Mouse (Mus musculus) limb, embryonic 15.5 days (tissue): ENCODE data around the gene Gm49394. TPM values are rescaled to one million over a fixed set of nuclear protein-coding genes. Genes with fewer than 3 reads are reported as not detected.
A peak's percentile ranks its signal among the peaks of the same experiment; 100 is the strongest.

Experiments
- ATAC-seq: fragments of 200-750 bp; cut with Nextera tagmentation; 2 replicates; pipeline ENCODE4 v1.8.0; 2017; ENCODE audit warnings: low read depth, moderate TSS enrichment; ENCODE audit not compliant: insufficient number of reproducible peaks, low FRiP score, low TSS enrichment
- H3K27ac ChIP-seq: fragments of 300-500 bp; sonication (generic); 2 replicates; pipeline ENCODE4 v1.5.1; 2015; ENCODE audit warnings: moderate library complexity, mild to moderate bottlenecking, inconsistent platforms
- H3K27me3 ChIP-seq: fragments of 300-500 bp; sonication (generic); 2 replicates; pipeline ENCODE4 v1.6.1; 2015; ENCODE audit warnings: inconsistent platforms
- H3K36me3 ChIP-seq: fragments of 300-500 bp; sonication (generic); 2 replicates; pipeline ENCODE4 v1.6.1; 2015; ENCODE audit warnings: inconsistent platforms
- H3K4me1 ChIP-seq: fragments of 300-500 bp; sonication (generic); 2 replicates; pipeline ENCODE4 v1.6.1; 2015; ENCODE audit warnings: inconsistent platforms
- H3K4me2 ChIP-seq: fragments of 300-500 bp; sonication (generic); 2 replicates; pipeline ENCODE4 v1.6.1; 2015; ENCODE audit warnings: mild to moderate bottlenecking, inconsistent platforms
- H3K4me3 ChIP-seq: fragments of 300-500 bp; sonication (generic); 2 replicates; pipeline ENCODE4 v1.5.1; 2015; ENCODE audit warnings: mild to moderate bottlenecking, inconsistent platforms
- H3K9ac ChIP-seq: fragments of 300-500 bp; sonication (generic); 2 replicates; pipeline ENCODE4 v1.6.1; 2015; ENCODE audit warnings: inconsistent platforms
- H3K9me3 ChIP-seq: fragments of 300-500 bp; sonication (generic); 2 replicates; pipeline ENCODE4 v1.6.1; 2016; ENCODE audit warnings: inconsistent platforms
- whole genome bisulfite sequencing: fragments of 180-500 bp; shearing (Covaris S2); methylation state at CpG from one replicate; pipeline ENCODE4 v1.1.7; 2015; 5-methylcytosine and 5-hydroxymethylcytosine counted together
- polyA plus RNA-seq: library from polyadenylated mRNA; unstranded; fragments of >200 nt; fragmentation: Nextera tagmentation; extraction: Ambion mirVana; gene quantifications from 2 replicates; pipeline ENCODE4 v1.2.1, GENCODE M21; 2015

The Gm49394 gene
- polyA plus RNA-seq, result 0.31 and 0.82 TPM in 2 replicates

DNA sequence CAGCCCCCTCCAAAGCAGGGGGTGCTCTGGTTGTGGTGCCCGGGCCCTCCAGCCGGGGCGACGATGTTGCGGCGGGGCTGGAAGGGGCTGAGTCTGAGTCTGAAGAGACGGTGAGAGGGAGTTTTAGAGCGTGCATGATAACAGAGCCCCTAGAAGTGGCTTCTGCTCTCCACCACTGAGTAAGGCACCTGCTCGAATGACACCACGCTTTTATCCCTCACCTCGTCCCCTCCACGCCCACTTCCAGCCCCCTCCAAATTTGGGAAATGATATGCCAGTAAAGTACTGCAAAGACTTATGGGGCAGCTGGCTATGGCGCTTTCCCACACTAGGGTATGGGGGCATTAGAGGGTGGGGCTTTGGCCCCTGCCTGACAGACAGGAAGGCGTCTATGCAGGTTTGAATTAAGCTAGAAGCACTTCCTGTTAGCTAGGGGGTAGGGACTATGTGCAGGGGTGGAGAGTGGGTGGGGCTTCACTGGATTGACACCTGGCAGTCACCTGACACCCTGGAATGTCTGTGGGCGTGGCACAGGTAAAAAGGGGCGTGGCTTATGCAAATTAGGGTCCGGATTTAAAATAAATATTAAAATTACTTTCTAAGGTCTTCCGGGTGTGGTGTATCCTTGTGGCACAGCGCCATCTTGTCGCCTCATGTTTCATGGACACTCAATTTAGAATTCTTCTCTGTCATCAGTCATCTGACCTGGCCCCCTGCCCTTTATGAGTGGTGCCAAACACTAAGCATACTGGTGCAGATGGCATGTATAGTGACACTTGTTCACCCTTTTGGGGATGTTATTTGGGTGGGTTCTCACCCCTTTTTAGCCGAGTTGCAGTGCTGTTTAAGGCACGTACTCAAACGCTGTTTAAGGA lies at the start of gene Gm49394:
TSS of gene Gm49394 (minus strand) at position 192 of the 875 bp plus-strand sequence.
- no peak within 1 kb of the TSS for H3K4me2 ChIP-seq
- no peak within 1 kb of the TSS for H3K9ac ChIP-seq
- peaks cover 8% of the 10 kb centered on the region for H3K4me1 ChIP-seq
- peaks cover 14% of the 10 kb centered on the region for H3K9me3 ChIP-seq
- H3K27ac ChIP-seq, result no peak within 1 kb of the TSS
- WGBS, result 83% methylated on average over 23 of the region's 23 CpGs
- no peak for ATAC-seq
- H3K36me3 ChIP-seq, result 0 out of 2 replicates have a peak, but pooled peaks cover 21% of the 10 kb centered on the region
- no peak within 1 kb of the TSS for H3K4me3 ChIP-seq
- peaks cover 20% of the 10 kb centered on the region for H3K27me3 ChIP-seq

- no peak overlapping the region for H3K27ac ChIP-seq
- H3K9ac ChIP-seq, result no peak overlapping the region
- H3K4me1 ChIP-seq, result peaks cover 3% of the 10 kb centered on the region; the same call in 1 of the 2 replicates
- ATAC-seq, result no peak
- H3K9me3 ChIP-seq, result no peaks in the 10 kb centered on the region
- H3K4me3 ChIP-seq, result peak overlapping the region; percentile 22
- H3K27me3 ChIP-seq, result no peaks in the 10 kb centered on the region
- peak overlapping the region; percentile 46 for H3K4me2 ChIP-seq
- 18% methylated on average over 8 of the region's 8 CpGs for WGBS
- no peaks in the 10 kb centered on the region for H3K36me3 ChIP-seq
These were observed 45.2 kb upstream of the Gm49394 start for GRCm38 (mm10) chr7:142714783-142715498.

DNA sequence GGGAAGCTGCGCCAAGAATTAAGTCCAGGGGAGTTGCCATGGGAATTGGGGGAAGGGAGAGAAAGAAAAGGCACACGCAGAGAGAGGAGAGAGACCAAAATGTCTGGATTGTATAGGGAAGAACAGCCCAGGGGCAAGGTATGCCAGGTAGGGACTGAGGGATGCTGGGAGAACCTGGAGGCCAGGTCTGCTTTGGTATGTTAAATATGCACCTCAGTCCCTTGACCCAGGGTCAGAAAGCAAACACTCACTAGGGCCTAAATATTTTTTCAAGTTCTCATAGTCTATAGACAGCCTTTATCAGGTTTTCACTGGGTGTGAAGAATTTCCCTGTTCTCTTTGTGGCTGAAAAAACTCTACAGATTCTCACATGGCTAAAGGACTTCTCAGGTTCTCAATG lies 37.1 kb upstream of the Gm49394 start:
- Histone ChIP-seq H3K4me2 (no peak overlapping the region), H3K9me3 (no peaks in the 10 kb centered on the region), H3K9ac (no peak overlapping the region), H3K27me3 (no peaks in the 10 kb centered on the region), H3K4me1 (0 out of 2 replicates have a peak, but pooled peaks cover 2% of the 10 kb centered on the region), H3K27ac (0 out of 2 replicates have a peak overlapping the region, but pooled peaks have one; percentile 17), H3K36me3 (no peaks in the 10 kb centered on the region), H3K4me3 (no peak overlapping the region)
- whole genome bisulfite sequencing, result 31% methylated on average over 2 of the region's 2 CpGs
- no peak for ATAC-seq

GRCm38 (mm10) chr7:142699334-142699860 lies 29.7 kb upstream of the Gm49394 start:
- Histone ChIP-seq H3K4me2 (no peak overlapping the region), H3K36me3 (no peaks in the 10 kb centered on the region), H3K4me3 (no peak overlapping the region), H3K27ac (no peak overlapping the region), H3K4me1 (no peaks in the 10 kb centered on the region), H3K9ac (no peak overlapping the region), H3K27me3 (no peaks in the 10 kb centered on the region), H3K9me3 (no peaks in the 10 kb centered on the region)
- WGBS, result 66% methylated on average over 5 of the region's 5 CpGs
- ATAC-seq, result no peak

GRCm38 (mm10) chr7:142678611-142679010 lies 8.9 kb upstream of the Gm49394 start:
- Histone ChIP-seq H3K27ac (no peak overlapping the region), H3K9me3 (no peaks in the 10 kb centered on the region), H3K36me3 (no peaks in the 10 kb centered on the region), H3K9ac (no peak overlapping the region), H3K4me3 (no peak overlapping the region), H3K27me3 (no peaks in the 10 kb centered on the region), H3K4me2 (no peak overlapping the region), H3K4me1 (peaks cover 7% of the 10 kb centered on the region)
- WGBS, result 82% methylated on average over 3 of the region's 3 CpGs
- no peak for ATAC-seq

- no peak for ATAC-seq
- WGBS, result 10% methylated on average over 3 of the region's 3 CpGs
These were observed 5.9 kb upstream of the Gm49394 start for GRCm38 (mm10) chr7:142675644-142676043.

DNA sequence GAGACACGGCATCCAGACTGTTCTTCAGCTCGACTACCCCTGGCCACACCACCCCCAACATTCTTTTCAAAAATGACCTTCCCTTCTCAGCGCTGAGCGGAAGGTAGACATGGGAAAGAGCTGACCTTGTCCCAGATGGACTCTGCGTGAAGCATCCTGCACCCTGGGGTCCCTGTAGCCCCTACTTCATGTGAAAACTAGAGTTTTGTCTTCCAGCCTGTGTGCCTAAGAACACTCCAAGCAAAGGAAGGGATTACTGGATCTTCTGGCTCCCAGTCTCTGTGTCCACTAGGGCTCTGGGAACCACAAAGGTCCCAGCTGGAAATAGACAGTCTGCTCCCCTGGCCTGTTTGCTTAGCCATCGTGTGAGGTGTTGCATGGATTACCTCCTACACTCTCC lies 5.4 kb upstream of the Gm49394 start:
- no peak overlapping the region for H3K4me2 ChIP-seq
- peaks cover 7% of the 10 kb centered on the region for H3K4me1 ChIP-seq
- H3K9me3 ChIP-seq, result peaks cover 4% of the 10 kb centered on the region
- no peak overlapping the region for H3K9ac ChIP-seq
- WGBS, result 70% methylated on average over 6 of the region's 6 CpGs
- no peak overlapping the region for H3K27ac ChIP-seq
- no peak for ATAC-seq
- no peaks in the 10 kb centered on the region for H3K36me3 ChIP-seq
- no peaks in the 10 kb centered on the region for H3K27me3 ChIP-seq
- no peak overlapping the region for H3K4me3 ChIP-seq

More at GRCm38 (mm10) chr7:142675644-142676043, 5.9 kb upstream of the Gm49394 start:
- no peaks in the 10 kb centered on the region for H3K36me3 ChIP-seq
- peaks cover 7% of the 10 kb centered on the region for H3K4me1 ChIP-seq
- H3K27me3 ChIP-seq, result no peaks in the 10 kb centered on the region
- H3K27ac ChIP-seq, result no peak overlapping the region
- no peak overlapping the region for H3K9ac ChIP-seq
- no peak overlapping the region for H3K4me2 ChIP-seq
- H3K9me3 ChIP-seq, result no peaks in the 10 kb centered on the region; the same call in 1 of the 2 replicates
- no peak overlapping the region for H3K4me3 ChIP-seq

- Histone ChIP-seq H3K36me3 (0 out of 2 replicates have a peak, but pooled peaks cover 16% of the 10 kb centered on the region), H3K27ac (no peak overlapping the region), H3K4me1 (peaks cover 7% of the 10 kb centered on the region), H3K4me2 (no peak overlapping the region), H3K4me3 (no peak overlapping the region), H3K9me3 (peaks cover 14% of the 10 kb centered on the region), H3K9ac (no peak overlapping the region), H3K27me3 (no peaks in the 10 kb centered on the region)
- 18% methylated on average over 4 of the region's 4 CpGs for WGBS
- no peak for ATAC-seq
These were observed 2.4 kb upstream of the Gm49394 start for GRCm38 (mm10) chr7:142672120-142672519.

DNA sequence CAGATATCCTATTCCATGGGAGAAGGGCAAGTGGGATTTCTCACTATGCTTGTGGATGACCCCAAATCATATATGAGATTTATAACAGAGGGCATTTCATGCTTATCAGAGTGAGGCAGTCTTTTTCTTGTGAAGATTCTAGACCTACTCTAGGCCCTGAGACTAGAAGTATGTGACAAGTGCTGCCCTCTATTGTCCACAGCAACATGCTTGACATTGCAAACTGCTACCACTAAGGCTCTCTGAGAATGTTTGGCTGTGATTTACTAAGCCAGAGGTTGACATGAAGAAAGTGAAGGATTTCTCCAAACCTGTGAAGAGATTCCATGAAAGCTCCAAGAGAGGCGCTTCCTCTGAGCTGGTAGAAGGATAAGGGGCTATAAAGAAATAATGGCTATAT lies 1.3 kb upstream of the Gm49394 start:
- H3K36me3 ChIP-seq, result 0 out of 2 replicates have a peak, but pooled peaks cover 19% of the 10 kb centered on the region
- H3K27ac ChIP-seq, result no peak overlapping the region
- H3K9me3 ChIP-seq, result peaks cover 14% of the 10 kb centered on the region
- peaks cover 7% of the 10 kb centered on the region for H3K4me1 ChIP-seq
- no peak overlapping the region for H3K4me2 ChIP-seq
- no peak for ATAC-seq
- no peak overlapping the region for H3K4me3 ChIP-seq
- no peak overlapping the region for H3K9ac ChIP-seq
- WGBS, result 97% methylated on average over 1 of the region's 1 CpGs
- H3K27me3 ChIP-seq, result peaks cover 9% of the 10 kb centered on the region; the same call in 1 of the 2 replicates

DNA sequence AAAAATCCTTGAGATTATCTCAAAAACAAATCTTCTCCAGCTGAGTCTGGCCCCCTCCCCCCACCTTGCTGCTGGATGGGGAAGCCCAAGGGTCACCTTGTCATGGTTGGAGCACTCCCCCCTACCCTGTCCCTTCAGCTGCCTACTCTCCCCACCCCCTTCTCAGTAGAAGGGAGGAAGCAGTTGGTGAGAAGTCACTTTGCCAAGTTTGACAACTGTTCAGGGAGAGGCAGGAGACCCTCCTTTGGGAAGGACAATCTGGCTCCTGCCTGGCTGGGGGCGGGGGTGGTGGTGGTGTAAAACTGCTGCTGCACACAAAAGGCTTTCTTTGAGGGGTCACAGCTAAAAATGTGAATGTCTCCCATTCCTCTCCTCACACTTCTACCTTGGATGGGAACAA lies 1.4 kb downstream of the Gm49394 start:
- Histone ChIP-seq H3K27me3 (peaks cover 35% of the 10 kb centered on the region), H3K4me2 (no peak overlapping the region), H3K9ac (no peak overlapping the region), H3K4me1 (peaks cover 17% of the 10 kb centered on the region), H3K27ac (no peak overlapping the region), H3K4me3 (no peak overlapping the region), H3K36me3 (0 out of 2 replicates have a peak, but pooled peaks cover 21% of the 10 kb centered on the region), H3K9me3 (peaks cover 14% of the 10 kb centered on the region)
- 84% methylated on average over 1 of the region's 1 CpGs for WGBS
- ATAC-seq, result no peak

GRCm38 (mm10) chr7:142667521-142667920 lies 2.2 kb downstream of the Gm49394 start:
- H3K4me2 ChIP-seq, result no peak overlapping the region
- peaks cover 14% of the 10 kb centered on the region for H3K9me3 ChIP-seq
- peak overlapping the region; percentile 27; the same call in 1 of the 2 replicates for H3K27ac ChIP-seq
- H3K4me3 ChIP-seq, result no peak overlapping the region
- peaks cover 17% of the 10 kb centered on the region for H3K4me1 ChIP-seq
- peaks cover 43% of the 10 kb centered on the region for H3K27me3 ChIP-seq
- H3K36me3 ChIP-seq, result 0 out of 2 replicates have a peak, but pooled peaks cover 21% of the 10 kb centered on the region
- 96% methylated on average over 18 of the region's 18 CpGs for WGBS
- ATAC-seq, result no peak
- no peak overlapping the region for H3K9ac ChIP-seq
